Mouse (Mus musculus): ENCODE measurements around the gene Sectm1b.

DNA sequence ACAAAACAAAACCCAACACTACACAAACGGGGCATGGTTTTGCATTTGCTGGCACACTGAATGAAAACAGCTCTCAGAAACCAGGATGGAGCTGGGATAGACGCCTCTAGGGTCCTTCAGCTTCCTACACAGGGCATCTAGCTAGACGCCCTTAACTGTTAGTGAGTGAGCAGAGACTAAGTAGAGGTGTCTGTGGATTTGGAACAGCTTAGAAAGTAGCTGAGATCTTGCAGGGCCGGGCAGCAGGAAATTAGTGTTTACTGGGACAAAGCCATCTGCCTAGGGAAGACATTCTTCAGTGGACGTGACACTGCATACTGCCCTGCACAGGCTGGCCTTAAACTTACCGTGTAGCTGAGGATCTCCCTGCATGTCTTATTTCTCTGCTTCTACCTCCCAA lies 47.9 kb downstream of the Sectm1b start:
- TF ChIP-seq CTCF (IDR thresholded peaks at IDR 0.05; ENCODE audit: low read depth) (no peak), EP300 (IDR thresholded peaks at IDR 0.05; ENCODE audit: low read depth) (no peak)

Data from liver, postnatal 0 days (tissue).